Mouse (Mus musculus) E14TG2a.4 (cell line): ENCODE data around the gene Plcb1.

ENCODE experiments used
- CTCF ChIP-seq: conservative IDR thresholded peaks from 2 replicates; pipeline ENCODE4 v1.5.1; 2014; ENCODE audit warnings: low read length
- POU5F1 ChIP-seq: IDR thresholded peaks from 2 replicates; pipeline ENCODE4 v1.6.1; 2014; ENCODE audit warnings: low read length, borderline replicate concordance

GRCm38 (mm10) chr2:134942039-134942438 is 156.2 kb downstream of the Plcb1 start:
- TF ChIP-seq CTCF (no peak), POU5F1 (no peak)
